Mouse (Mus musculus) ES-CJ7 (cell line): ENCODE results near the gene Ly75.

Experiments
- DNase-seq: peaks from one replicate; pipeline ENCODE4 v3.0.0; 2011; ENCODE audit warnings: low read depth, low spot score

The Ly75 gene

GRCm38 (mm10) chr2:60382858-60383669, at the start of gene Ly75:
TSS of gene Ly75 (minus strand) at chr2:60383303.
- peak; percentile 95 for DNase-seq

- DNase-seq: no peak
Measured at GRCm38 (mm10) chr2:60430315-60431021, 47.4 kb upstream of the Ly75 start.

GRCm38 (mm10) chr2:60418075-60418474, 35.0 kb upstream of the Ly75 start:
- DNase-seq: peak; percentile 86

- DNase-seq: peak; percentile 91
Measured at GRCm38 (mm10) chr2:60414334-60414733, 31.2 kb upstream of the Ly75 start.

GRCm38 (mm10) chr2:60413006-60413650, 30.0 kb upstream of the Ly75 start:
- DNase-seq: no peak

GRCm38 (mm10) chr2:60411181-60411580, 28.1 kb upstream of the Ly75 start:
- peak; percentile 91 for DNase-seq

- peak; percentile 55 for DNase-seq
Measured at GRCm38 (mm10) chr2:60409989-60410763, 27.1 kb upstream of the Ly75 start.

GRCm38 (mm10) chr2:60409194-60409593, 26.1 kb upstream of the Ly75 start:
- no peak for DNase-seq

GRCm38 (mm10) chr2:60407387-60407786, 24.3 kb upstream of the Ly75 start:
- no peak for DNase-seq

- no peak for DNase-seq
Measured at GRCm38 (mm10) chr2:60405431-60405830, 22.3 kb upstream of the Ly75 start.

- no peak for DNase-seq
Measured at GRCm38 (mm10) chr2:60404763-60405162, 21.7 kb upstream of the Ly75 start.

GRCm38 (mm10) chr2:60401694-60402093, 18.6 kb upstream of the Ly75 start:
- no peak for DNase-seq

GRCm38 (mm10) chr2:60393786-60394185, 10.7 kb upstream of the Ly75 start:
- no peak for DNase-seq

- no peak for DNase-seq
Measured at GRCm38 (mm10) chr2:60392286-60392685, 9.2 kb upstream of the Ly75 start.

- DNase-seq: no peak
Measured at GRCm38 (mm10) chr2:60387363-60387762, 4.3 kb upstream of the Ly75 start.

GRCm38 (mm10) chr2:60386835-60387234, 3.7 kb upstream of the Ly75 start:
- DNase-seq: no peak

- peak; percentile 91 for DNase-seq
Measured at GRCm38 (mm10) chr2:60384763-60385085, 1.6 kb upstream of the Ly75 start.

- peak; percentile 74 for DNase-seq
Measured at GRCm38 (mm10) chr2:60384083-60384762, 1.1 kb upstream of the Ly75 start.

GRCm38 (mm10) chr2:60382346-60382745, 757 bp downstream of the Ly75 start:
- DNase-seq: no peak

- DNase-seq: no peak
Measured at GRCm38 (mm10) chr2:60377260-60377659, 5.8 kb downstream of the Ly75 start.

GRCm38 (mm10) chr2:60375608-60376107, 7.4 kb downstream of the Ly75 start:
- no peak for DNase-seq
